Mouse (Mus musculus): Measurements from ENCODE around the gene Uqcrq.

Gene Uqcrq

DNA sequence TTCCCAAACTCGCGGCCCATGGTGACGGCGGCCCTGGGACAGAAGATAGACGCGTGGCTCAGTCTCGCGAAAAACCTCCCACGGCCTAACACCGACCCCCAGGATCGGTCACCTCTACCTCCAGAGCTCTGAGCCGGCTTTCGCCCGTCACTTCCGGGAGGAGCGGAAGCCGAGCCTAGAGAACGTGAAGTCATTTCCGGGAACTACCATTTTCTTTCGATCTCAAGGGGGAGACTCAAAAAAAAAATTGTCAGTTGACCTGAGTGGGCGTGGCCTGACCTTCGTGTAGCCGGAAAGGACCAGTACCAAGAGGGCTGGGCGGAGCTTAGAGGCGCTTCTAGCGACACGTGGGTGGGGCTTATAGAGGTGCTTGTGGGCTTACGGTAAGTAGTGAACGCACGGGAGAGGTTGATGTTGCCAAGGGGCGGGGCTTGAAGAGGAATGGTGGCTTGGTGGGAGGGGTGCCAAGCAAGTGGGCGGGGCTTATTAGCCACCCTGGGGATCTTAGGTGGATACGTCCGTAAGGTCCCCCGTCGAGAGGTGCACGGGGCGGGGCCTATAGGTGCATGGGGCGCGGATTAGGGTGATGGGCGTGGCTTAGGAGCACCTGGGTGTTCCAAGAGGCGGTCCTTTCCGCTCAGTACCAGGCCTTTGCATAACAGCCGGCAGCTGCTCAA lies at the start of gene Uqcrq, which contains the start of gene Gdf9:
Gene Uqcrq, minus strand, starts transcription at position 162 of the 677 bp plus-strand sequence.
Gene Gdf9, plus strand, starts transcription at position 354 of the 677 bp plus-strand sequence.
- peak; percentile 100 for DNase-seq (ENCODE audit: low read depth, low spot score)

DNA sequence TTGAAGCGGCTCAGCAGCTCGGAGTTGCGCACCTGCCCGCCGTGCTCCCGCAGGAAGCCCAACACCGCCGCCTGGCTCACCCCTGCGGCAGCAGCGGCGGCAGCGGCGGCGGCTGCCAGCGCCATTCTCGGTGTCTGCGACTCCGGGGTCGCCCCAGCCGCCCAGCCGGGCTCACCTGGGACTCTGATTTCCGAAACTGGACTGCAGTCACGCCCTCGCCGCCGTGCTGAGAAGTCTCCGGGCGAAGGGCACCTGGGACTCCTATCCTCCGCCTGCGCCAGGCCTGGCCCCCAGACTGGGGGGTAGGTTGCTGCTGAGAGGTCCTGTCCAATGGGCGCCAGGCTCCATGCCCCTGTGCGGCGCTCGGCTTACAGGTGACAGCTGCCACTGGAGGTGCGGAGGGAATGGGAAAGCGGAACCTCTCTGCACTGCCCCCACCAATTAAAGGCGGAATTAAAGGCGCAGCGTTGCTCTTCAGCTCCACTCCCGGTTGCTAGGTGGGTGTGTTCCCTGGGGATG lies 49.2 kb upstream of the Uqcrq start, which contains the start of the genes Gm9945 and Sowaha:
Gene Gm9945, plus strand, starts transcription at position 384 of the 519 bp plus-strand sequence.
Gene Sowaha, minus strand, starts transcription at position 492 of the 519 bp plus-strand sequence.
- DNase-seq (ENCODE audit: low read depth, low spot score) = no peak

DNA sequence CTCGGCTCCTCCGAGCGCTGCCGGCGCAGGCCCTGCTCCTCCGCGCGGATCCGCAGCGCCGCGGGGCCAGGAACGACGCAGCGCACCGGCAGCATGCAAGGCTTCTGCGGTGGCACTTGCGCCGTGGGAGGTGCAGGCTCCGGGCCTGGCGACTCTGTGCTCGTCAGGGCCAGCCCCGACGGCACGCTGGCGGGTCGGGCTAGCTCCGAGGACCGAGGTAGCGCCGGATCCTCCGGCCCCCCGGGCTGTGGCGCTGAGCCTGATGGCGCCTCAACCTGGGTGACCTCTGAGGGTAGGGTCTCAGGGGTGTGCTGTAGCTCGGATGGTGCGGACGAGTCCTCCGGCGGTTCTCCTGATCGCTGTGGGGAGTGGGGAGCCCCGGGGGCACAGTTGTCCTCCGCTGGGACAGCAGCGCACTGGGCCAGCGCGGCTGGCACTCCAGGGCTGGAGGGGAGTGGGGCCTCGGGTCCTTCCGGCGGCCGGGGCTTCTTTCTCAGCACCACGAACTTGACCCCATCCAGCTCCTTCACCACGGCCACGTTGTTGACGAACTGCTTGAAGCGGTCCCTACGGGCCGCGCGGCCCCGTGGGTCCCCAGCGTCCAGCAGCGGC lies 48.6 kb upstream of the Uqcrq start:
- no peak for DNase-seq (ENCODE audit: low read depth, low spot score)

DNA sequence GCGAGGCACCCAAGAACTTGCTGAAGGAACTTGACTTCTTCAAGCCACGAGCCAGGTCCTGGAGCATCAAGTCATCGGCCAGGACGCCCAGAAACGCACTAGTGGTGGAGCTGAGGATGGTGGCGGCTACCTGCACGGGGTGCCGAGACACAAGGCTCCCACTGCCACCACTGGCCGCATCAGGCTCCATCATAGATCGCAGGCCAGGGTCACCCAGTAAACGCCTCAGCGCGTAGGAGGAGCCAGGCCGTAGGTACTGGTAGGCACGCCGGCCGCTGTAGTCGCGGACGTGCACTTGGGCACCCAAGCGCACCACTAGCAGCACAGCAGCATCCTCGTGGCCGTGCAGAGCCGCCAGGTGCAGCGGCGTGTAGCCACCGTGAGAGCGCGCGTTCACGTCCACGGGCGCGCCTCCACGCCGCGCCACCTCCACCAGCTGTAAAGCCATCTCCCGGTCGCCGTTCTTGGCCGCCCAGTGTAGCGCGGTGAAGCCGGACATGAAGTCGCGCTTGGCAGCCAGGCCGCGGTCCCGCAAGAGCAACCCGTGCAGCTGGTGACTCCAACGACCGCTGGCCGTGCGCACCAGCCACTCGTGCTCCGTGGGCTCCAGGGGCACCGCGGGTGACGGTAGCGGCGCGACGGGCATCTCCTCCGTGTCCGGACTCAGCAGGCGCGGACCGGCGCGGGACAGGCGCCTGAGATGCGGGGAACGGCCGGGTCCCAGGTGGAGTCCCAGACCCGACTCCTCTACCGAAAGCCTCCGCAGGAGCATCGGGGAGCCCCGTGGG lies 47.9 kb upstream of the Uqcrq start:
- no peak for DNase-seq (ENCODE audit: low read depth, low spot score)

DNA sequence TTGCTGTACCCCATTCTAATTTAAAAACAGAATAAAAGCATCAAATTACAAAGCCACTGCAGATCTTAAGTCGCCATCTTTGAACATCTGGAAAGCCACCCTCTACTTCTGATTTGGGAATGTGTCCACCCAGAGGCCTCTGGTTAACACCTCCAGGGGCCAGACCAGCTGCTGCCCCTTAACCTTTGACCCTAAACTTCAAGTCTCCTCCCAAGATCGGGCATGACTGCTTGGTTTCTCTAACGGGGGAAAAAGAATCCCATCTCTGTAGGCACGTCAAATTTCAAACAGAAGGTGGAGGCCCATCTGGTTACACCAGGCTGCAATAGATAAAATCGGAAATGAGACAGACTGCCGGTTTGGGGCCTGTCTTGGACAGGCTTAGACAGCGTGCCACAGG lies 47.2 kb upstream of the Uqcrq start:
- DNase-seq (ENCODE audit: low read depth, low spot score) = no peak

DNA sequence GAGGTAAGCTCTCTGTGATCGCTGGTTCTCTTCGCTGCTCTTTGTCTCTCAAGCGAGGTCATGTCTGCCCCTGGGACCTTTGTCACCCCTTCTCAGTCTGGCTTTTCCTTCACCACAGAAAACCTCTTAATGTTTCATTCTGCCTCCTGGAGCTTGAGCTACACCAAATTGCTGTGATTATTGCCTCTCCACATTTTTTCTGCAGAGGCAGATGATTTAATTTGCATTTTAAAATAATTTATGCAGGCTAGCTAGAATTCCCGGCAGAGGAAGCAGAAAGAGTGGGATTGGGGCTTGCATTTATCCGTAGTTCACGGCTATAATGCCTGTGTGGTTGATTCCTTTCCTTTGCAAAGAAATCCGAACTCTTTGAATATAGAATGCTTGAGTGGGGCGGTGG lies 45.0 kb upstream of the Uqcrq start:
- no peak for DNase-seq (ENCODE audit: low read depth, low spot score)

DNA sequence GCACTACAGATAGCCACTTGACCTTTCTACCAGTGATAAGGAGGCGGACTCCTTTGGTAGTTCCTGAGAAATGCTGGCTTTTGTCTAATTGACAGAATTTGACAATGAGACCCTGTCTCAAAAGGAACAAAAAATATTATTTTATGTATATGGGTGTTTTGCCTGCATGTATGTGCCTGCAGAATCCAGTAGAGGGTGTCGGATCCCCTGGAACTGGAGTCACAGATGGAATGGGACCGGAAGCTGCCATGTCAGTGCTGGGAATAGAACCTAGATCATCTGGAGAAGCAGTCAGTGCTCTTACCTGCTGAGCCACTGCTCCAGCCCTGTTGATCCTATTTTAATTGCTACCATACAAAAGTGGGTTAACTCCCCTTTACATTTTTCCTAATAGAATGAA lies 42.1 kb upstream of the Uqcrq start:
- no peak for DNase-seq (ENCODE audit: low read depth, low spot score)

DNA sequence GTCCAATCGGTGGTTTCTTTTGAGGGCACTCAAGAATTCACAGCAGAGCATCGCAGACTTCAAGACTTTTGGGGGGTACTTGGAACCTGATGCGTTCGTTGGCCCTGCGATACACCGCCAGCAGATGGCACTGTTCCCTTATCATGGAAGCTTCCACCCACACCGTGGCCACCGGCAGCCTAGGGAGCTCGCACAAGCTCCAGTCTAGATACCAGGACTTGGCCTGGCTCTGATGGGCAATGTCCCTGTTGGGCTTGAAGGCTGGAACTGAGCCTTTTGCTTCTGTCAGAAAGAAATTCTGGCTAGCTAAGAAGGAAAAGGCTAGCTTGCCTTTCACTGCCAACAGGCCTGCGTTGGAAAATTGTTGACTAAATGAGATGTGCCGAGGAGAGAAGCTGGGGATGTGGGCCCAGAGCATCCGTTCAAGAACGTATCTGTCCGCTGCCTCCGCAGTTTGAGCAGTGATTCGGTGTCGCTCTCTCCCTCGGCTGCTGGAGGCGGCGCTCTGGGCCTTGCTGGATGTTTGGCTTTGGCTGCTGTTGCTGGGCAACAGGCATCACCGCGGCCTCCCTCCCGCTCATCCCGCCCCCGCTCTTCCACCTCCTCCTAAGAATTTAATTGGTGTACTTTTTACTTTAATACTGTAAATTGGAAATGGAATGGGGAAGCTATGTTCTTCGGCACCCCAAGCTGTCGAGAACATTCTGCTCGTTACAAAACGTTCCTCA lies 39.5 kb upstream of the Uqcrq start, which contains the start of gene Gm9837:
Gene Gm9837, minus strand, starts transcription at position 512 of the 728 bp plus-strand sequence.
- peak; percentile 74 for DNase-seq (ENCODE audit: low read depth, low spot score)

DNA sequence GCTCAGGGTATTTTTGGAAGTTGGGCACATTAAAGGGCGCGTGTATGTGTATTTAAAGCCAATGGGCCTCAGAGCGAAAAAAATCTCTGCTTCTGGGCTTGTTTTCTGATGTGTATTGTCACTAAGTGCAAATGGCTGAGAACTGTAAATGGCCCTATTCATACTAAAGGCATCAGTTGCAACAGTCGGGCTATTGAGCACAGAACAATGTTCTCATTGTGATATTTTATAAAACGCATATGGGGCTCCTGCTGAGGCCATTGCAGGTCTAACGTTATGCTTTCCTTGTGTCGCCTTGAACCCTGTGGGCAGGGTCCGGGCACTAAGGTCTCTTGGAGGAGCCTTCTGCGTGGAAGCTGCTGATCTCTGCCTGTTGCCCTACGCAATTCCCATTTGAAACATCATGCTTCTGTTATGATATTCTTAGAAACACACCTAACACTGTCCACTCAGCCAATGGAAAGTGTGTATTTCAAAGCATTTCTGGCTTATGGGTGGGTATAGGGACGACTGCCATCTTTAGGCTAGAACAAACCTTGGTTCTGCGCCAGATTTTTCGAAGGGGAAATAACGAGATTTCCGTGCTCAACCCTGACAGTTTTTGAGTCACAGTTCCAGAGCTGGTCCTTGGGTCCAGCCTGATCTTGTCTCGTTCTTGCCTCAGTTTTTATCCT lies 38.8 kb upstream of the Uqcrq start:
- DNase-seq (ENCODE audit: low read depth, low spot score) = no peak

DNA sequence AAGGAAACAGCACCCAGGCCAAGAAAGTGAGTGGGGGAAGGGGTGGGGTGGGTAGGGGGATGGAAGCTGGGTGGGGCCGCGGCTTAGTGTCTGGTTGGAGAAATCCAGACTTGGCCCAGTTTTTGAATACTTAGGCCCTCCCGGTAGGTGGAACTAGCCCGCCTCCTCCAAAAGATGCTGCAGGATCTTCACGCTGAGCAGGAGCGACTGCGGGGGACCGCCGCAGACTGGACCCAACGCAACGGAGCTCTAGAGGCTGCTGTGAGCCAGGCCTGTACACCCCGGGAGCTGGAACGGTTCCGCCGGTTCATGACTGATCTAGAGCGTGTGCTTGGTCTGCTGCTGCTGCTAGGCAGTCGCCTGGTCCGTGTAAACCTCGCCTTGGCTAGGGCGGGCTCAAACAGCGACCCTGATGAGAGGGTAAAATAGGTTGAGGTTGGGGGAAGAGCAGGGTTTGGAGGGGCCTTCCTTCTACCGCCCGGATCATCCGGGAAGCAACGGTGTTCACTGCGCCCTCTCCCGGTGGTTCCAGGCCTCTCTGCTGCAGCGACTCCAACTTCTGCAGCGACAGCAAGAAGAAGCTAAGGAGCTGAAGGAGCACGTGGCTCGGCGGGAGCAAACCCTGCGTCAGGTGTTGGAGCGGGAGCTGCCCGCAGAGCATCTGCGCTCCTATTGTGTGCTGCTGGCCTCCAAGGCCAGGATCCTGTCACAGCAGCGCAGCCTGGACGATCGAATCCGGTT lies 35.8 kb upstream of the Uqcrq start:
- DNase-seq (ENCODE audit: low read depth, low spot score) = peak; percentile 20

DNA sequence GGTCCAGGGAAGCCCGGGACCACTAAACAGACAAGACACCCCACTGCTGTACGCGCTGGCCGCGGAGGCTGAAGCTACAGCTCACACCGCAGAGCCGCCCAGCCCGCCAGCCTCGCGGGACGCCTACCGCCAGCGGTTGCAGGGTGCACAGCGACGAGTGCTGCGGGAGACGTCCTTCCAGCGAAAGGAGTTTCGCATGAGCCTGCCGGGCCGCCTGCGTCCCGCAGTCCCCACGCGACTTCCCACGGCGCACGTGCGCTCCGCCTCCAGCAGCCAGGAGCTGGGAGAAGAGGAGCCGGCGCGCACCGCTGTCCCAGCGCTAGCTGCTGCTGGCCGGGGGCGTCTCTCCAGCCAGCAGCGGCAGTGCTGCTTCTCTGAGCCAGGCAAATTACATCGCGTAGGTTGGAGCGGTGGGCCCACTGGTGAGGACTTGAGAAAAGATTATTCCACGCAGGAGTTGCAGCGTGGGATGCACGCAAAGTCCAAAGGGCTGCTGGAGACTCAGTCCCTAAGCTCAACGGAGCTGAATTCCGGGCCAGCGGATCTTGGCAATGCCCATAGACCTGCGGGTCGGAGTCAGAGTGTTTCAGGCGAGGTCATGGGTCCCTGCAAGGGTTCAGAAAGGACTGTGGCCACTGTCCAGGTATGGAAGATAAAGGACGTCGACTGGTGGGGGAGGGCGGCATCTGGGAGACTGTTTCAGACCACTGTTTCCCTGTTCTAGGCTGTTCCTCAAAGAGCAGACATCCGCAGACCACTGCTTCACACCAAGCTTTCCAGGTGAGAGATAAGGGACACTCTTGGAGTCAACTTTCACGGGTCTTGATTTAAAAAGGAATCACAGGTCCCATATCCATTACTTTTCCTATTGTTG lies 33.2 kb upstream of the Uqcrq start:
- DNase-seq (ENCODE audit: low read depth, low spot score) = no peak

DNA sequence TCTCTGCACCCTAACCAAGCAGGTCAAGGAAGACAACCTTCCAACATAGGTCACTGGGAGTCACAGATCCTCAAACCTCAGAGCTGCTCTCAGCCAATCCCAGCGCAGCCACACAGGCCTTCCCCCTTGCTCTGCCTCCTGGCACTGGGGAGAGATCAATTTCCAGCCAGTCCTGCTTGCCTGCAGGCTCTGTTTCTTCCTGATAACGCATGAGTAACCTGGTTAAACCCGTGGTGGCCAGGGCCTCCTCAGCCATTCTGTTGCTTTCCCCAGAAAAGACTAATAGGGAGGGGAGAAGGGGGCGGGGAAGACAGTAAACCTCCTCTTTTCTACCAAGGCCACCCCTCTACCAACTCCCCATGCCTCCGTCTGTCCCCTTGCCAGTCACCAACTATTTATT lies 31.1 kb upstream of the Uqcrq start:
- no peak for DNase-seq (ENCODE audit: low read depth, low spot score)

DNA sequence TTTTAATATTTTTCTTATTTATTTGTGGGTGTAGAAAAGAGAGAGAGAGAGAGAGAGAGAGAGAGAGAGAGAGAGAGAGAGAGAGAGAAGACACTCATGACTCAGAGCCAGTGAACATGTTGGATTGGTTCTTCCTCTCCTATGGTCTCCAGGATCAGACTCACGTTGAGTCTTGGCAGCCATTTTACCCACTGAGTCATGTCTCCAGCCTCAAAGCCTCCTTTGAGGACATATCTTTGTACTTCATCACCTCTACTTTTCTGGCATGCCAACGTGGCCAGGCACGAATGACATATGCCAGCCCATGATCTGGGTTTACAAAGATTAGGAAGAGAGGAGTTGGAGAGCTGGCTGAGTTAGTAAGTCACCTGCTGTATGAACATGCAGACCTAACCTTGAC lies 29.6 kb upstream of the Uqcrq start:
- DNase-seq (ENCODE audit: low read depth, low spot score) = no peak

DNA sequence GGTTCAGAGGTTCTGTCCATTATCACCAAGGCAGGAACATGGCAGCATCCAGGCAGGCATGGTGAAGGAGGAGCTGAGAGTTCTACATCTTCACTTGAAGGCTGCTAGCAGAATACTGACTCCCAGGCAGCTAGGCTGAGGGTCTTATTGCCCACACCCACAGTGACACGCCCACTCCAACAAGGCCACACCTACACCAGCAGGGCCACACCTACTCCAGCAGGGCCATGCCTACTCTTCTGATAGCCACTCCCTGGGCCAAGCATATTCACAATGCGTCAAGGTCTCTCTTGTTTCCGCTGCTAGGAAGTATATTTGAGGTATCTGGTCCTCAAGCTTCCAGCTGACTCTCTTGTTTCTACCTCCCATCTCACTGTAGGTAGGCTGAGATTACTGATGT lies 28.4 kb upstream of the Uqcrq start:
- no peak for DNase-seq (ENCODE audit: low read depth, low spot score)

DNA sequence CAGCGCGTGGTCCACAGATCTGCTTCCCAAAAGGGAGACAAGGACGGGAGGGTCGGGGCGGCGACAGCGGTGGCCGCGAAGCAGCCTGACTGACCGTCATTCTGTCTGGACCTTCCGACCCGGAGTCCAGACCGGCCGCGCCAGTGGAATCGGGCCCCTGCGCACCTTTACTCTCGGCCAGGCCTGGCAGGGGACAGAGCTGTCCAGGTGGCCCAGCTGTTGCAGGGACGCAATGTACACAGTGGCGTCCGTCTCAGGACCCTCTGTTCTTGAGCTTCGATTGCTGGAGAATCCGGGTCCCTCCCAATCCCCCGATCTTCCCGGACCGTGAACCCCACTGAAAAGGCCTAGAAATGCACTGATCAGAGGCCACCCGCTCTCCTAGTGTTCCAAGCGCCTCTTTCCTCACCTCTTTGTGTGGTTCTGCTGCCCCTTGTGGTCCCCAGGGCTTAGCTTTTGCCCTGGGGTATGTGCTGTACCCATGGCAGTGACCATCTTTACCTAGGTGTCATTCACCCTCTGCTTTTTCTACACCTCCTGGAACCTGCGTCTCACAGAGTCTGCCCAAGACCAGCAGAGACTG lies 26.8 kb upstream of the Uqcrq start:
- no peak for DNase-seq (ENCODE audit: low read depth, low spot score)

DNA sequence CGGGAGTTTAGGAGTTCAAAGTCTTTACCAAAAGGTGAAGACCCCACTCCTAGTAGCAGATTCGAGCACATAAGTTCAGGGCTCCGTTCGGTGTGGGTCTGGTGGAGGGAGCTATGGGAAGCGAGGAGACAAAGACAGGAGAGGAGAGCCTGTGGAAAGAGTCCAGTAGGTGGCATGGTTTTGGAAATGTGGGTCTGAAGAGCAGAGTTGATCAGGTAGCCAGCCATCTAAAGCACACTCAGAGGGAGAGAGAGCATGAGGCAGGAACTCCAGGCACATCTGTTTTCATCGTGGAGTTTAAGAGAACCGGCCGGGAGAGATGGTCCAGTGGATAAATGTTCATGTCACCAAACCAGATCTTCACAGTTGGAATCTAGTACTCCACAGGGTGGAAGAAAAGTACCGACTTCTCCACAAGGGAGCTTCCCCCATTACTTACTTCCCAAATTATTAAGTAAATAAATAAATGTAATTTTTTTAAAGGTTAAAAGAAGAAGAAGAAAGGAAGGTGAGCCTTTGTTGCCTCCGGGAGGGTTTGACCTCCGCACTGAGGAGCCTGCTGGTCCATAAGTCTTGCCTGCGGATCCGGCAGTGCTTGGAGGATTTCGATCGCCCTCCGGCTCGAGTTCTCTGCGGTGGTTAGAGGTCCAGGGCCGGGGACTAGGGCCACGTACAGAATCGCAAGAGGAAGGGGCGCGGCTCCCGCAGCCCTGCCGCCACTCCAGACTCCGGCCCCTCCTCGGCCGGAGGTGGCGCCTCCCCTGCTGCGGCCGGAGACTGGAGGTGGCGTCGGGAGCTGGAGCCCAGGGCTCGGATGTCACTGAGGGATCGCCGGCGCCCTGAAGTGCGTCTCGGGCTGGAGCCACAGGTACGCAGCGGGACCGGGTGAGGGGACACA lies 26.1 kb upstream of the Uqcrq start, which contains the start of the genes Gm10447 and Shroom1:
Gene Gm10447, minus strand, starts transcription at position 637 of the 898 bp plus-strand sequence.
Gene Shroom1, plus strand, starts transcription at position 732 of the 898 bp plus-strand sequence.
- no peak for DNase-seq (ENCODE audit: low read depth, low spot score)

DNA sequence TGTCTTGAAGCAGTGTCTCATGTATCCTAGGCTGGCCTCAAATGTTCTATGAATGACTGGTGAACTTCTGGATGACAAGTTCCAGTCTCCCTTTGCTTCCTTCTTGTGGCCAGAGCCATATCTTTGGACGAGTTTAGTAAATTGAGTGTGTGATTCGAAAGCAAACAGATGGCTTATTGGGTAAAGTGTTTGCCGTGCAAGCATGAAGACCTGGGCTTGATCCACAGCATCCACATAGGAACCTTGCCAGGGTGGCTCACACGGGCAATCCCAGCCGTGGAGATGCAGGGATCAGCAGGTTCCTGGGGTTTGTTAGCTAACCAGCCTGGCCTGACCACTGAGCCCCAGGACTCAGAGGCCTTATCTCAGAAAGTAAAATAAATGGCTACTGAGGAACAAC lies 22.4 kb upstream of the Uqcrq start:
- DNase-seq (ENCODE audit: low read depth, low spot score) = no peak

DNA sequence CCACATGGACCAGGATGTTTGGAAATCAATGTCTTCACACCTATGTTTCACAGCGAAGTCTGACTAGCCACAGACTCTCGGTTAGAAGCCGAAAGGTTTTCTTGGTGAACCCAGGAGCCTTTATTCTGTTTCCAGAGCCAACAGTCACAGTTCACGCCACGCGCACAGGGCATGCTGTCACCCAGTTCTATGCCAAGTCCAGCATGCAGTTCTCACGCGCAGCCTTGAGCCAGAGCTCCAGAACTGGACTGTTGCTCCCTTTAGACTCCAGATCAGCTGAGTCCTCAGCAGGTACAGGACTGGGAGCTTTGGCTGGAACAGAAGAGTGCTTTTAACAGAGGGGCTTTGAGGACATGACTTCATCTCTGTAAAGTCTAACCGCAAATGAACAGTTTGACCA lies 21.8 kb upstream of the Uqcrq start:
- no peak for DNase-seq (ENCODE audit: low read depth, low spot score)

Data from A20 (cell line).